Mouse (Mus musculus) colon, adult 2 months (tissue): Measurements from ENCODE around the gene Med6. TPM values are rescaled to one million over a fixed set of nuclear protein-coding genes. Genes with fewer than 3 reads are reported as not detected.

Experiments
- polyA plus RNA-seq: library from polyadenylated mRNA; depleted of rRNA; stranded (reverse); fragments of >200 nt; gene quantifications from 2 replicates; pipeline ENCODE4 v1.2.3, GENCODE M21; 2012; rRNA removed

Med6 gene
- polyA plus RNA-seq, result 2.5 and 2.8 TPM in 2 replicates

GRCm38 (mm10) chr12:81594902-81595671 is at the start of gene Med6:
Gene Med6, minus strand, starts transcription at chr12:81595008.

GRCm38 (mm10) chr12:81630915-81631660 is 36.3 kb upstream of the Med6 start, which contains the start of gene Ttc9:
Gene Ttc9, plus strand, starts transcription at chr12:81631249.

GRCm38 (mm10) chr12:81568374-81568773 is 26.4 kb downstream of the Med6 start, which contains the start of gene Adam21:
Gene Adam21, minus strand, starts transcription at chr12:81568474.

GRCm38 (mm10) chr12:81532316-81533028 is 62.3 kb downstream of the Med6 start, which contains the start of the genes Gm20498 and Synj2bp:
Gene Gm20498, minus strand, starts transcription at chr12:81532905.
Gene Synj2bp, minus strand, starts transcription at chr12:81532911.

Other genes with a start within 250 kb of the Med6 start
- gene Gm4787, start 215.5 kb downstream of the Med6 start, polyA plus RNA-seq, result 0.13 and 0.24 TPM in 2 replicates
- gene Adam4, start 173.1 kb downstream of the Med6 start, polyA plus RNA-seq, result 0.25 and 0.26 TPM in 2 replicates
- gene Cox16, start 109.9 kb downstream of the Med6 start, polyA plus RNA-seq, result 73.2 and 107 TPM in 2 replicates
- gene Gm20498, start 62.1 kb downstream of the Med6 start, polyA plus RNA-seq, result 8.2 and 19.4 TPM in 2 replicates
- gene Synj2bp, start 62.1 kb downstream of the Med6 start, polyA plus RNA-seq, result 13.6 and 17.2 TPM in 2 replicates
- 0.03 TPM in 1 of 2 replicates, not detected in the other for gene Adam21, start 26.5 kb downstream of the Med6 start, polyA plus RNA-seq
- 0.84 and 1.1 TPM in 2 replicates for gene Ttc9, start 36.2 kb upstream of the Med6 start, polyA plus RNA-seq
- gene Map3k9, start 186.2 kb upstream of the Med6 start, polyA plus RNA-seq, result 5.9 and 6.0 TPM in 2 replicates